Comparison of ENCODE assay signal across 11 mouse cellular contexts in the genomic region with DNA sequence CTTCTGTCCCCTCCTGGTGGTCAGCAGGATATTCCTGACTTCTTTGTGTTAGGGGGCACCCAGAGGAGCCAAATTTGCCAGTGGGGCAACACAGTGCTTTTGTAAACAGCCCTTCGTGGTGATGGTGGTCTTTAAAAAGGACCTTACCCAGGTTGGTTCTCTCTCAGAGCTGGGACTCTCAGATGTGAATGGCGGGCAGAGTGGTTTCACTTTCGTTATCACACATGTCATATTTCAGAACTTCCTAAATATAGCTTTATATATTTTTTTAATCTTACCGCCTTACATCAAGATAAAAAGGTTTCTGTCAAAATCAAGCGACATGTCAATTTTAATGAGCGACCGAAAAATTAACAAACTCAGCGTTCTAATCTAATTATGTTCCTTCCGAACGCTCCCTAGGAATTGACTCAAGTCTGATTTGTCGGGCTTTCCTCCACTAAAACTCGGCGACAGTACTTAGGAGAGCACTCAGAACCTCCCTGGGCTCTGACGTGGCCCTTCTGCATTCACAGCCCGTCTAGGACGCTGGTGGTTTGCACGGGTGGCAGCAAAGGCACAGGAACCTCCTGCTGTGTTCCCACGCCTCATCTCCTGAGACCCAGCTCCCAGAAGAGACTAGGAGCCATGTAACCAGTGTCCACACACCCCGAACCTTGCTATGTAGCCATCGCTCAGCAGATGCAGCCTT.
DNase-seq lines count a peak whose midpoint lies in the region; TF ChIP-seq lines count a peak whose summit lies in the region.
"Had no signal": no experiment of that assay in that cellular context is flagged by ENCODE, and none has a peak within 500 bp of the region (broad histone marks: within the 10 kb centered on the region; RNA-seq: fewer than 3 reads in every experiment).

No protein-coding gene starts in this region.

- H3K27me3 ChIP-seq in spleen, adult 2 months (ENCODE audit: control insufficient read depth, insufficient read depth, low read length) = no peaks in the 10 kb centered on the region
- H3K27me3 ChIP-seq: liver, embryonic 12.5 days had no signal

- peak; percentile 16 for DNase-seq in cerebellum, adult 11-12 months
- DNase-seq in cerebellum, adult 11 months = no peak
- no peak for DNase-seq in spleen, adult 2 months (ENCODE audit: low read depth in 1 of 2, low spot score in 2 of 2)
- no peak for DNase-seq in spleen, postnatal 36 days (ENCODE audit: low spot score in 2 of 2)
- DNase-seq in cerebellum, adult 9-10 months = peak; percentile 25
- peak; percentile 53 for DNase-seq in naive thymus-derived CD4-positive, alpha-beta T cell, adult 2 months (ENCODE audit: low read depth)
- DNase-seq in adrenal gland, postnatal 14 days = no peak
- no peak for DNase-seq in ovary, postnatal 14 days (ENCODE audit: low spot score)
- DNase-seq: kidney, adult 18-20 months; right cerebral cortex, postnatal 14 days had no signal

- H3K27ac ChIP-seq in spleen, adult 2 months (ENCODE audit: insufficient read depth, low read length) = peak overlapping the region; percentile 37
- H3K27ac ChIP-seq: liver, embryonic 12.5 days had no signal

- no peak for TF ChIP-seq CTCF in spleen, adult 2 months (IDR thresholded peaks at IDR 0.05; ENCODE audit: extremely low read depth, insufficient read depth, insufficient read length, insufficient replicate concordance)

- H3K4me1 ChIP-seq in spleen, adult 2 months (ENCODE audit: control insufficient read depth, insufficient read depth, insufficient read length) = peaks cover 3% of the 10 kb centered on the region; the same call in 1 of the 2 replicates
- H3K4me1 ChIP-seq: liver, embryonic 12.5 days had no signal

- WGBS in spleen, adult 2 months = 48% methylated on average over 20 of the region's 20 CpGs

- no peaks in the 10 kb centered on the region for H3K36me3 ChIP-seq in spleen, adult 2 months (ENCODE audit: control insufficient read depth, insufficient read depth, low read length)
- H3K36me3 ChIP-seq: liver, embryonic 12.5 days had no signal

- H3K4me3 ChIP-seq in spleen, adult 2 months (ENCODE audit: extremely low read depth, insufficient read depth, insufficient read length) = peak overlapping the region; percentile 10
- H3K4me3 ChIP-seq: liver, embryonic 12.5 days had no signal

- no peak for TF ChIP-seq POLR2A in spleen, adult 2 months (IDR thresholded peaks at IDR 0.05; ENCODE audit: low read depth, low read length)

Comparison
In these comparisons a context has a peak if more than half of its experiments do, and no peak if none do; other contexts are left out.
1. DNase-seq: peak in cerebellum, adult 11-12 months (single experiment), cerebellum, adult 9-10 months (single experiment) and naive thymus-derived CD4-positive, alpha-beta T cell, adult 2 months (single experiment); none in cerebellum, adult 11 months (single experiment), spleen, adult 2 months (0 of 2), spleen, postnatal 36 days (0 of 2), adrenal gland, postnatal 14 days (single experiment) and ovary, postnatal 14 days (single experiment).